ENCODE assay signal across 28 mouse cellular contexts in genomic region chr5:115179596-115179995, GRCm38 (mm10). TPM values are rescaled to one million over a fixed set of nuclear protein-coding genes. Genes with fewer than 3 reads are reported as not detected.
A peak's percentile ranks its signal among the peaks of the same experiment; 100 is the strongest.
DNase-seq lines count a peak whose midpoint lies in the region; ATAC-seq and TF ChIP-seq lines count a peak whose summit lies in the region.
"Had no signal": no experiment of that assay in that cellular context is flagged by ENCODE, and none has a peak within 500 bp of the region (broad histone marks: within the 10 kb centered on the region; RNA-seq: fewer than 3 reads in every experiment).

No protein-coding gene starts in this region.

- DNase-seq in heart, adult 2 months, result no peak
- no peak for DNase-seq in heart, postnatal 36 days
- peak; percentile 43 for DNase-seq in 416B (ENCODE audit: low read depth)
- peak; percentile 58 for DNase-seq in ES-CJ7 (ENCODE audit: low read depth, low spot score)
- DNase-seq in R1 (ENCODE audit: low read depth, low spot score), result peak; percentile 65
- DNase-seq in lung, postnatal 10 days, result no peak
- DNase-seq: adrenal gland, postnatal 10 days; adrenal gland, postnatal 36 days; cerebellum, adult 8-10 months; cerebellum, postnatal 10 days; cerebellum, postnatal 36 days; embryo, embryonic 11 days; gastrocnemius, postnatal 14 days; heart, adult 18-20 months; heart, postnatal 14 days had no signal

- no peak overlapping the region for H3K4me2 ChIP-seq in forebrain, embryonic 15.5 days (replicated peaks)
- H3K4me2 ChIP-seq: embryonic facial prominence, embryonic 13.5 days; forebrain, embryonic 12.5 days; heart, embryonic 13.5 days; hindbrain, embryonic 12.5 days; hindbrain, embryonic 15.5 days had no signal

- H3K4me3 ChIP-seq in heart, adult 2 months, result no peak overlapping the region
- H3K4me3 ChIP-seq in forebrain, embryonic 15.5 days, result no peak overlapping the region
- H3K4me3 ChIP-seq: embryonic facial prominence, embryonic 10.5 days; embryonic facial prominence, embryonic 13.5 days; erythroblast, embryonic 14.5 days; forebrain, embryonic 12.5 days; heart, embryonic 10.5 days; heart, embryonic 13.5 days; hindbrain, embryonic 12.5 days; hindbrain, embryonic 15.5 days had no signal

- no peaks in the 10 kb centered on the region for H3K36me3 ChIP-seq in heart, adult 2 months (ENCODE audit: control insufficient read depth, insufficient read depth, low read length)
- H3K36me3 ChIP-seq in forebrain, embryonic 15.5 days, result no peaks in the 10 kb centered on the region
- H3K36me3 ChIP-seq: embryonic facial prominence, embryonic 10.5 days; embryonic facial prominence, embryonic 13.5 days; forebrain, embryonic 12.5 days; heart, embryonic 10.5 days; heart, embryonic 13.5 days; hindbrain, embryonic 12.5 days; hindbrain, embryonic 15.5 days had no signal

- H3K79me2 ChIP-seq in heart, adult 2 months (replicated peaks; ENCODE audit: control insufficient read depth, insufficient read depth, low read length), result no peaks in the 10 kb centered on the region

- 93% methylated on average over 11 of the region's 11 CpGs for WGBS in heart, adult 2 months
- 92% methylated on average over 11 of the region's 11 CpGs for WGBS in forebrain, embryonic 15.5 days

- ATAC-seq in forebrain, embryonic 15.5 days (replicated peaks), result no peak
- ATAC-seq: CD4-positive, CD25-positive, alpha-beta regulatory T cell, adult 4 months; forebrain, embryonic 16.5 days; intestine, postnatal 0 days had no signal

- H3K4me1 ChIP-seq in heart, adult 2 months (ENCODE audit: control insufficient read depth, insufficient read depth, low read length), result peaks cover 11% of the 10 kb centered on the region
- H3K4me1 ChIP-seq in forebrain, embryonic 15.5 days, result peaks cover 26% of the 10 kb centered on the region

- no peak overlapping the region for H3K9ac ChIP-seq in heart, adult 2 months (ENCODE audit: low read depth, low read length)
- no peak overlapping the region for H3K9ac ChIP-seq in forebrain, embryonic 15.5 days (replicated peaks)
- H3K9ac ChIP-seq: embryonic facial prominence, embryonic 13.5 days; forebrain, embryonic 12.5 days; heart, embryonic 13.5 days; hindbrain, embryonic 12.5 days; hindbrain, embryonic 15.5 days had no signal

- no peaks in the 10 kb centered on the region for H3K27me3 ChIP-seq in heart, adult 2 months (ENCODE audit: control insufficient read depth, insufficient read depth, low read length)
- no peaks in the 10 kb centered on the region for H3K27me3 ChIP-seq in forebrain, embryonic 15.5 days
- H3K27me3 ChIP-seq: embryonic facial prominence, embryonic 13.5 days; hindbrain, embryonic 15.5 days had no signal

- no peaks in the 10 kb centered on the region for H3K9me3 ChIP-seq in forebrain, embryonic 15.5 days
- H3K9me3 ChIP-seq: embryonic facial prominence, embryonic 10.5 days; embryonic facial prominence, embryonic 13.5 days; forebrain, embryonic 12.5 days; heart, embryonic 10.5 days; heart, embryonic 13.5 days; hindbrain, embryonic 12.5 days; hindbrain, embryonic 15.5 days had no signal

- TF ChIP-seq POLR2A in heart, adult 2 months (IDR thresholded peaks at IDR 0.05; ENCODE audit: insufficient read depth, low read depth, low read length), result no peak

- TF ChIP-seq CTCF in heart, adult 2 months (IDR thresholded peaks at IDR 0.05), result 0 out of 2 replicates have a peak, but pooled peaks have one; percentile 2

- no peak overlapping the region for H3K27ac ChIP-seq in heart, adult 2 months
- H3K27ac ChIP-seq in forebrain, embryonic 15.5 days (replicated peaks), result no peak overlapping the region
- H3K27ac ChIP-seq: embryonic facial prominence, embryonic 10.5 days; embryonic facial prominence, embryonic 13.5 days; forebrain, embryonic 12.5 days; heart, embryonic 10.5 days; heart, embryonic 13.5 days; hindbrain, embryonic 12.5 days; hindbrain, embryonic 15.5 days had no signal

- intact Hi-C loops in heart, adult 2 months (cut with DNase I), result no loop called here
- intact Hi-C loops in heart, postnatal 36 days (cut with DNase I), result no loop called here

- no peak for TF ChIP-seq EP300 in heart, adult 2 months (IDR thresholded peaks at IDR 0.05; ENCODE audit: insufficient read depth, low read depth, low read length)

RNA-seq across cellular contexts. Expression of gene Cabp1, which starts 14.6 kb away (rescaled TPM):
- total RNA-seq in heart, adult 2 months (2021), result 1 to 10 TPM; 2.3 to 3.9 TPM
- 6.0 and 13.2 TPM in 2 replicates for polyA plus RNA-seq in heart, adult 2 months (2012; rRNA removed)
- 1 to 10 TPM; 1.8 to 3.2 TPM for total RNA-seq in heart, postnatal 36 days (2021)
- 9.2 and 9.8 TPM in 2 replicates for polyA plus RNA-seq in forebrain, embryonic 15.5 days (2015; fragmentation: Nextera tagmentation; extraction: Ambion mirVana)
- total RNA-seq: hematopoietic stem cell, adult 5-6 weeks had no signal
- polyA plus RNA-seq: CD4-positive, CD25-positive, alpha-beta regulatory T cell, adult 4 months; erythroblast, embryonic 14.5 days had no signal

RNA-seq across cellular contexts. Expression of gene Mlec, which starts 21.6 kb away (rescaled TPM):
- total RNA-seq in heart, adult 2 months (2021), result 10 to 100 TPM; 74.6 to 80.6 TPM
- polyA plus RNA-seq in heart, adult 2 months (2012; rRNA removed), result 40.4 and 75.4 TPM in 2 replicates
- 10 to 100 TPM; 73.4 to 93.0 TPM for total RNA-seq in heart, postnatal 36 days (2021)
- 22.7 and 27.7 TPM in 2 replicates for polyA plus RNA-seq in forebrain, embryonic 15.5 days (2015; fragmentation: Nextera tagmentation; extraction: Ambion mirVana)

RNA-seq across cellular contexts. Expression of gene Unc119b, which starts 44.8 kb away (rescaled TPM):
- total RNA-seq in heart, adult 2 months (2021), result 10 to 100 TPM; 15.8 to 22.0 TPM
- polyA plus RNA-seq in heart, adult 2 months (2012; rRNA removed), result 18.4 and 27.8 TPM in 2 replicates
- total RNA-seq in heart, postnatal 36 days (2021), result 10 to 100 TPM; 17.7 to 21.3 TPM
- 44.4 and 46.2 TPM in 2 replicates for polyA plus RNA-seq in forebrain, embryonic 15.5 days (2015; fragmentation: Nextera tagmentation; extraction: Ambion mirVana)

RNA-seq across cellular contexts. Expression of gene Pop5, which starts 56.0 kb away (rescaled TPM):
- 10 to 100 TPM; 32.2 to 38.1 TPM for total RNA-seq in heart, adult 2 months (2021)
- 36.2 and 43.8 TPM in 2 replicates for polyA plus RNA-seq in heart, adult 2 months (2012; rRNA removed)
- 10 to 100 TPM; 31.5 to 35.5 TPM for total RNA-seq in heart, postnatal 36 days (2021)
- polyA plus RNA-seq in forebrain, embryonic 15.5 days (2015; fragmentation: Nextera tagmentation; extraction: Ambion mirVana), result 96.9 and 98.6 TPM in 2 replicates

Comparison
In these comparisons a context has a peak if more than half of its experiments do, and no peak if none do; other contexts are left out.
1. DNase-seq: peak in 416B (single experiment), ES-CJ7 (single experiment) and R1 (single experiment); none in heart, adult 2 months (0 of 2), heart, postnatal 36 days (0 of 2) and lung, postnatal 10 days (single experiment).